Mouse (Mus musculus): ENCODE data around the gene Cwc22. TPM values are rescaled to one million over a fixed set of nuclear protein-coding genes. Genes with fewer than 3 reads are reported as not detected.

Gene Cwc22
- polyA plus RNA-seq, 1 experiment from 2014 or later, result 14.9 TPM

GRCm38 (mm10) chr2:77911452-77911851 is 34.7 kb downstream of the Cwc22 start:
- 90% methylated on average over 2 of the region's 2 CpGs for WGBS

GRCm38 (mm10) chr2:77910216-77910615 is 36.0 kb downstream of the Cwc22 start:
- Histone ChIP-seq H3K4me1 (ENCODE audit: insufficient read depth, low read depth, low read length) (no peaks in the 10 kb centered on the region), H3K36me3 (ENCODE audit: insufficient read depth, low read length) (peaks cover 19% of the 10 kb centered on the region; the same call in 1 of the 2 replicates), H3K27ac (ENCODE audit: low read length) (no peak overlapping the region), H3K27me3 (replicated peaks; ENCODE audit: insufficient read depth, low read length) (no peaks in the 10 kb centered on the region), H3K9ac (replicated peaks; ENCODE audit: low read depth) (no peak overlapping the region), H3K9me3 (ENCODE audit: low read length) (no peaks in the 10 kb centered on the region), H3K4me2 (replicated peaks; ENCODE audit: low read depth, low read length) (no peak overlapping the region), H3K4me3 (ENCODE audit: low read depth, low read length) (no peak overlapping the region)
- 67% methylated on average over 3 of the region's 3 CpGs for WGBS
- TF ChIP-seq CTCF (IDR thresholded peaks at IDR 0.05) (no peak), EP300 (IDR thresholded peaks at IDR 0.05) (no peak)
- DNase-seq (ENCODE audit: low spot score) (no peak), ATAC-seq (no peak)

More at GRCm38 (mm10) chr2:77911452-77911851, 34.7 kb downstream of the Cwc22 start:
- no peak overlapping the region for H3K4me3 ChIP-seq (ENCODE audit: low read depth, low read length)
- TF ChIP-seq CTCF (IDR thresholded peaks at IDR 0.05), result no peak
- no peak for TF ChIP-seq EP300 (IDR thresholded peaks at IDR 0.05)
- ATAC-seq (no peak), DNase-seq (ENCODE audit: low spot score) (no peak)
- H3K9me3 ChIP-seq (ENCODE audit: low read length), result no peaks in the 10 kb centered on the region
- H3K27ac ChIP-seq (ENCODE audit: low read length), result no peak overlapping the region
- no peaks in the 10 kb centered on the region for H3K27me3 ChIP-seq (replicated peaks; ENCODE audit: insufficient read depth, low read length)
- H3K36me3 ChIP-seq (ENCODE audit: insufficient read depth, low read length), result peaks cover 18% of the 10 kb centered on the region; the same call in 1 of the 2 replicates
- H3K4me1 ChIP-seq (ENCODE audit: insufficient read depth, low read depth, low read length), result no peaks in the 10 kb centered on the region
- H3K9ac ChIP-seq (replicated peaks; ENCODE audit: low read depth), result no peak overlapping the region
- no peak overlapping the region for H3K4me2 ChIP-seq (replicated peaks; ENCODE audit: low read depth, low read length)

- H3K4me3 ChIP-seq (ENCODE audit: low read depth, low read length), result no peak overlapping the region
- H3K27ac ChIP-seq (ENCODE audit: low read length), result no peak overlapping the region
- no peak for DNase-seq (ENCODE audit: low spot score)
- WGBS, result 95% methylated on average over 3 of the region's 3 CpGs
- H3K27me3 ChIP-seq (replicated peaks; ENCODE audit: insufficient read depth, low read length), result no peaks in the 10 kb centered on the region
- no peak overlapping the region for H3K4me2 ChIP-seq (replicated peaks; ENCODE audit: low read depth, low read length)
- ATAC-seq, result no peak
- TF ChIP-seq CTCF (IDR thresholded peaks at IDR 0.05) (no peak), EP300 (IDR thresholded peaks at IDR 0.05) (no peak)
- no peaks in the 10 kb centered on the region for H3K9me3 ChIP-seq (ENCODE audit: low read length)
- H3K4me1 ChIP-seq (ENCODE audit: insufficient read depth, low read depth, low read length), result no peaks in the 10 kb centered on the region
- H3K9ac ChIP-seq (replicated peaks; ENCODE audit: low read depth), result no peak overlapping the region
- H3K36me3 ChIP-seq (ENCODE audit: insufficient read depth, low read length), result peaks cover 30% of the 10 kb centered on the region; the same call in 1 of the 2 replicates
Observed at GRCm38 (mm10) chr2:77907164-77907563, 39.0 kb downstream of the Cwc22 start.

- TF ChIP-seq EP300 (IDR thresholded peaks at IDR 0.05), result no peak
- TF ChIP-seq CTCF (IDR thresholded peaks at IDR 0.05), result no peak
Observed at GRCm38 (mm10) chr2:77905023-77905422, 41.2 kb downstream of the Cwc22 start.

GRCm38 (mm10) chr2:77904495-77904894 is 41.7 kb downstream of the Cwc22 start:
- ATAC-seq (no peak), DNase-seq (ENCODE audit: low spot score) (no peak)
- Histone ChIP-seq H3K4me3 (ENCODE audit: low read depth, low read length) (no peak overlapping the region), H3K4me2 (replicated peaks; ENCODE audit: low read depth, low read length) (no peak overlapping the region), H3K4me1 (ENCODE audit: insufficient read depth, low read depth, low read length) (no peaks in the 10 kb centered on the region), H3K9ac (replicated peaks; ENCODE audit: low read depth) (no peak overlapping the region), H3K27me3 (replicated peaks; ENCODE audit: insufficient read depth, low read length) (no peaks in the 10 kb centered on the region), H3K27ac (ENCODE audit: low read length) (no peak overlapping the region), H3K9me3 (ENCODE audit: low read length) (no peaks in the 10 kb centered on the region), H3K36me3 (ENCODE audit: insufficient read depth, low read length) (peaks cover 26% of the 10 kb centered on the region; the same call in 1 of the 2 replicates)
- TF ChIP-seq EP300 (IDR thresholded peaks at IDR 0.05) (no peak), CTCF (IDR thresholded peaks at IDR 0.05) (no peak)
- WGBS, result 93% methylated on average over 10 of the region's 10 CpGs

More at GRCm38 (mm10) chr2:77905023-77905422, 41.2 kb downstream of the Cwc22 start:
- Histone ChIP-seq H3K4me2 (replicated peaks; ENCODE audit: low read depth, low read length) (no peak overlapping the region), H3K9ac (replicated peaks; ENCODE audit: low read depth) (no peak overlapping the region), H3K4me1 (ENCODE audit: insufficient read depth, low read depth, low read length) (no peaks in the 10 kb centered on the region), H3K27me3 (replicated peaks; ENCODE audit: insufficient read depth, low read length) (no peaks in the 10 kb centered on the region), H3K36me3 (ENCODE audit: insufficient read depth, low read length) (peaks cover 26% of the 10 kb centered on the region; the same call in 1 of the 2 replicates), H3K4me3 (ENCODE audit: low read depth, low read length) (no peak overlapping the region), H3K9me3 (ENCODE audit: low read length) (no peaks in the 10 kb centered on the region), H3K27ac (ENCODE audit: low read length) (no peak overlapping the region)
- whole genome bisulfite sequencing, result 82% methylated on average over 7 of the region's 7 CpGs
- ATAC-seq (no peak), DNase-seq (ENCODE audit: low spot score) (no peak)

GRCm38 (mm10) chr2:77903979-77904378 is 42.2 kb downstream of the Cwc22 start:
- Histone ChIP-seq H3K9me3 (ENCODE audit: low read length) (no peaks in the 10 kb centered on the region), H3K9ac (replicated peaks; ENCODE audit: low read depth) (no peak overlapping the region), H3K27ac (ENCODE audit: low read length) (no peak overlapping the region), H3K36me3 (ENCODE audit: insufficient read depth, low read length) (peaks cover 29% of the 10 kb centered on the region; the same call in 1 of the 2 replicates), H3K27me3 (replicated peaks; ENCODE audit: insufficient read depth, low read length) (no peaks in the 10 kb centered on the region), H3K4me3 (ENCODE audit: low read depth, low read length) (no peak overlapping the region), H3K4me2 (replicated peaks; ENCODE audit: low read depth, low read length) (no peak overlapping the region), H3K4me1 (ENCODE audit: insufficient read depth, low read depth, low read length) (no peaks in the 10 kb centered on the region)
- TF ChIP-seq CTCF (IDR thresholded peaks at IDR 0.05) (no peak), EP300 (IDR thresholded peaks at IDR 0.05) (no peak)
- ATAC-seq, result no peak
- no peak for DNase-seq (ENCODE audit: low spot score)
- WGBS, result 94% methylated on average over 9 of the region's 9 CpGs

GRCm38 (mm10) chr2:77903098-77903497 is 43.1 kb downstream of the Cwc22 start:
- H3K4me3 ChIP-seq (ENCODE audit: low read depth, low read length), result no peak overlapping the region
- H3K9ac ChIP-seq (replicated peaks; ENCODE audit: low read depth), result no peak overlapping the region
- 97% methylated on average over 3 of the region's 3 CpGs for WGBS
- ATAC-seq (no peak), DNase-seq (ENCODE audit: low spot score) (no peak)
- H3K27ac ChIP-seq (ENCODE audit: low read length), result no peak overlapping the region
- peaks cover 36% of the 10 kb centered on the region; the same call in 1 of the 2 replicates for H3K36me3 ChIP-seq (ENCODE audit: insufficient read depth, low read length)
- H3K4me2 ChIP-seq (replicated peaks; ENCODE audit: low read depth, low read length), result no peak overlapping the region
- TF ChIP-seq EP300 (IDR thresholded peaks at IDR 0.05), result no peak
- TF ChIP-seq CTCF (IDR thresholded peaks at IDR 0.05), result no peak
- H3K4me1 ChIP-seq (ENCODE audit: insufficient read depth, low read depth, low read length), result no peaks in the 10 kb centered on the region
- H3K9me3 ChIP-seq (ENCODE audit: low read length), result no peaks in the 10 kb centered on the region
- no peaks in the 10 kb centered on the region for H3K27me3 ChIP-seq (replicated peaks; ENCODE audit: insufficient read depth, low read length)

Data from lung, postnatal 0 days (tissue).